Mouse (Mus musculus) kidney, adult 11 months (tissue): ENCODE measurements at regions not wholly inside any gene's neighbourhood (a gene's known extent, or its start where the extent isn't known, plus 50 kb on each side); places are given as distances from the start of the nearest gene placed in this dataset.
A peak's percentile ranks its signal among the peaks of the same experiment; 100 is the strongest.

ENCODE experiments used
- DNase-seq: peaks from one replicate; pipeline ENCODE4 v3.0.0; 2022

GRCm38 (mm10) chr10:87999617-88000330, 91.1 kb upstream of the Pmch start:
- DNase-seq: peak; percentile 41

DNA sequence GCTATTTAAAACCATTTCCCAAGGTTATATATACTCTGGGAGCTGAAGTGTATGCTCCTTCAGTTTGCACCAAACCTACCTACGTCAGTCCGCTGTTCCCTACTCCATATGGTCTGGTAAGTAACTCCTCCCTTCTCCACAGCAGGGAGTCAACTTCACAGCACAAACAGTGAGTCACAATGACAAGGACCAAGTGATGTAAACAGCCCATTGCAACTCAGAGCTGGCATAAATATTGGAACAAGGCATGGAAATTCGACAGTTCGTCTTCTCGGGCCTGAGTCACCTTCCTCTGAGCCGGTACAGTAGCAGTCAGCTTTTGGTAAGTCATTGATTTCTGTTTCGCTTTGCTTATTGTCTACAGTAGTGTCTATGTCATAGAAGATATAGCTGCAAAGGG, 82.2 kb upstream of the Pmch start:
- DNase-seq: no peak

DNA sequence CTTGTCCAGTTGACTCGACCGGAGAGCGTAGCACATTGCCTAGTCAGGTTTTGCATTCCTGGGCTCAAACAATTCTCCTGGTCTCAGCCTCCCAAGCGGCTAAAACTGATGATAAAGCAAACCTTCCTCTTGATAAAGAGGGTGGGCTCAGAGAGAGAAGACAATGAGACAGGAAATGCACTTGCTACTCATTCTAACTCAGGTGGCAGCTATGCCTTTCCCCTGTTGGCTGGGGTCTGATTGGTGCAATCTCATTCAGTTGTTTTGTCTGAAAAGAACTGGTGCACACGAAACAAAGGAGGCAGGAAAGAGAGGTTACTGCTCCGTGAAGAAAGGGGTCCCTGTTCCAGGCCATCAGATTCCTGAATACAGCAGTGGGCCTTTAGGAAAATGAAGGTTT, 80.0 kb upstream of the Pmch start:
- DNase-seq: no peak

GRCm38 (mm10) chr10:88031978-88032377, 58.9 kb upstream of the Pmch start:
- no peak for DNase-seq
